Mouse (Mus musculus) adrenal gland, adult 10 weeks (tissue): ENCODE data around the gene Car11. TPM values are rescaled to one million over a fixed set of nuclear protein-coding genes. Genes with fewer than 3 reads are reported as not detected.

Experiments
- polyA plus RNA-seq: library from polyadenylated mRNA; stranded (reverse); fragments of 350-450 nt; fragmentation: Illumina TruSeq; extraction: RNeasy Lipid Tissue Mini Kit (QIAGEN cat#74804); gene quantifications from one replicate; pipeline ENCODE4 v1.2.3, GENCODE M21; 2014; ENCODE audit warnings: low read depth, low replicate concordance

Gene Car11
- polyA plus RNA-seq, result 0.93 TPM

GRCm38 (mm10) chr7:45699523-45700141 lies at the start of gene Car11:
TSS of gene Car11 (plus strand) at chr7:45699843.

GRCm38 (mm10) chr7:45666161-45666560 lies 33.5 kb upstream of the Car11 start, which contains the start of gene Fut2:
TSS of gene Fut2 (minus strand) at chr7:45666394.

GRCm38 (mm10) chr7:45683396-45684050 lies 16.1 kb upstream of the Car11 start, which contains the start of gene Ntn5:
TSS of gene Ntn5 (plus strand) at chr7:45684022.

GRCm38 (mm10) chr7:45693921-45694591 lies 5.6 kb upstream of the Car11 start, which contains the start of gene Sec1:
TSS of gene Sec1 (minus strand) at chr7:45694402.

GRCm38 (mm10) chr7:45704730-45705442 lies 5.2 kb downstream of the Car11 start, which contains the start of gene Dbp:
TSS of gene Dbp (plus strand) at chr7:45705088.

GRCm38 (mm10) chr7:45715090-45715708 lies 15.6 kb downstream of the Car11 start, which contains the start of gene Rpl18:
TSS of gene Rpl18 (plus strand) at chr7:45715457.

GRCm38 (mm10) chr7:45717918-45718297 lies 18.3 kb downstream of the Car11 start, which contains the start of gene Sphk2:
TSS of gene Sphk2 (minus strand) at chr7:45718002.

GRCm38 (mm10) chr7:45720413-45721233 lies 21.0 kb downstream of the Car11 start, which contains the start of gene Fam83e:
TSS of gene Fam83e (plus strand) at chr7:45721212.

GRCm38 (mm10) chr7:45725713-45726112 lies 26.1 kb downstream of the Car11 start, which contains the start of gene Spaca4:
TSS of gene Spaca4 (minus strand) at chr7:45725813.

Other genes with a start within 250 kb of the Car11 start
- 6.7 TPM for gene Ftl1, start 240.0 kb upstream of the Car11 start, polyA plus RNA-seq
- gene Bax, start 232.9 kb upstream of the Car11 start, polyA plus RNA-seq, result 1.1 TPM
- gene Tulp2, start 218.0 kb upstream of the Car11 start, polyA plus RNA-seq, result not detected
- gene Gm45808, start 213.0 kb upstream of the Car11 start, polyA plus RNA-seq, result not detected
- gene Dhdh, start 211.0 kb upstream of the Car11 start, polyA plus RNA-seq, result 122 TPM
- 68.5 TPM for gene Nucb1, start 189.4 kb upstream of the Car11 start, polyA plus RNA-seq
- 3.1 TPM for gene Ppp1r15a, start 173.6 kb upstream of the Car11 start, polyA plus RNA-seq
- gene Plekha4, start 173.5 kb upstream of the Car11 start, polyA plus RNA-seq, result 1.2 TPM
- gene Hsd17b14, start 144.9 kb upstream of the Car11 start, polyA plus RNA-seq, result not detected
- 8.7 TPM for gene Bcat2, start 129.7 kb upstream of the Car11 start, polyA plus RNA-seq
- not detected for gene Fgf21, start 84.4 kb upstream of the Car11 start, polyA plus RNA-seq
- not detected for gene Fut1, start 82.6 kb upstream of the Car11 start, polyA plus RNA-seq
- gene Izumo1, start 78.0 kb upstream of the Car11 start, polyA plus RNA-seq, result not detected
- 0.23 TPM for gene Rasip1, start 72.4 kb upstream of the Car11 start, polyA plus RNA-seq
- gene Mamstr, start 59.9 kb upstream of the Car11 start, polyA plus RNA-seq, result 0.17 TPM
- not detected for gene Fut2, start 33.4 kb upstream of the Car11 start, polyA plus RNA-seq
- gene Ntn5, start 15.8 kb upstream of the Car11 start, polyA plus RNA-seq, result not detected
- gene Sec1, start 5.4 kb upstream of the Car11 start, polyA plus RNA-seq, result not detected
- gene Dbp, start 5.2 kb downstream of the Car11 start, polyA plus RNA-seq, result 9.2 TPM
- gene Rpl18, start 15.6 kb downstream of the Car11 start, polyA plus RNA-seq, result not detected
- gene Sphk2, start 18.2 kb downstream of the Car11 start, polyA plus RNA-seq, result 0.82 TPM
- not detected for gene Fam83e, start 21.4 kb downstream of the Car11 start, polyA plus RNA-seq
- gene Spaca4, start 26.0 kb downstream of the Car11 start, polyA plus RNA-seq, result not detected
- not detected for gene Lmtk3, start 83.9 kb downstream of the Car11 start, polyA plus RNA-seq
- gene Sult2b1, start 84.8 kb downstream of the Car11 start, polyA plus RNA-seq, result not detected
- 25.3 TPM for gene Cyth2, start 114.7 kb downstream of the Car11 start, polyA plus RNA-seq
- gene Kcnj14, start 124.9 kb downstream of the Car11 start, polyA plus RNA-seq, result not detected
- gene Grwd1, start 131.1 kb downstream of the Car11 start, polyA plus RNA-seq, result 1.9 TPM
- gene Kdelr1, start 172.9 kb downstream of the Car11 start, polyA plus RNA-seq, result 84.8 TPM
- gene Grin2d, start 178.5 kb downstream of the Car11 start, polyA plus RNA-seq, result not detected
- gene Syngr4, start 196.9 kb downstream of the Car11 start, polyA plus RNA-seq, result not detected
- 4.7 TPM for gene Tmem143, start 197.1 kb downstream of the Car11 start, polyA plus RNA-seq
- gene Emp3, start 221.6 kb downstream of the Car11 start, polyA plus RNA-seq, result 15.2 TPM
- 3.8 TPM for gene Ccdc114, start 224.2 kb downstream of the Car11 start, polyA plus RNA-seq